Mouse (Mus musculus) stomach, embryonic 14.5 days (tissue): ENCODE measurements around the gene Disc1. TPM values are rescaled to one million over a fixed set of nuclear protein-coding genes. Genes with fewer than 3 reads are reported as not detected.
A peak's percentile ranks its signal among the peaks of the same experiment; 100 is the strongest.

Experiments
- ATAC-seq: fragments of 200-750 bp; cut with Nextera tagmentation; 2 replicates; pipeline ENCODE4 v1.8.0; 2017; ENCODE audit warnings: low read depth, moderate TSS enrichment; ENCODE audit not compliant: insufficient number of reproducible peaks, insufficient read depth, low FRiP score
- H3K27ac ChIP-seq: fragments of 300-500 bp; sonication (generic); 2 replicates; pipeline ENCODE4 v1.5.1; 2014; ENCODE audit warnings: mild to moderate bottlenecking, low read length, moderate library complexity, mixed read lengths
- H3K27me3 ChIP-seq: fragments of 300-500 bp; sonication (generic); 2 replicates; pipeline ENCODE4 v1.6.1; 2014; ENCODE audit warnings: low read length, control low read depth, mixed read lengths; ENCODE audit not compliant: control insufficient read depth, insufficient read depth
- H3K36me3 ChIP-seq: fragments of 300-500 bp; sonication (generic); 2 replicates; pipeline ENCODE4 v1.6.1; 2014; ENCODE audit warnings: mild to moderate bottlenecking, control low read depth, low read length, moderate library complexity, mixed read lengths; ENCODE audit not compliant: control insufficient read depth, insufficient read depth
- H3K4me1 ChIP-seq: fragments of 300-500 bp; sonication (generic); 2 replicates; pipeline ENCODE4 v1.6.1; 2014; ENCODE audit warnings: low read length, control low read depth, mixed read lengths; ENCODE audit not compliant: control insufficient read depth, insufficient read depth
- H3K4me2 ChIP-seq: fragments of 300-500 bp; sonication (generic); replicated peaks from 2 replicates; pipeline ENCODE4 v1.6.1; 2014; ENCODE audit warnings: low read depth, low read length, control low read depth
- H3K4me3 ChIP-seq: fragments of 300-500 bp; sonication (generic); 2 replicates; pipeline ENCODE4 v1.5.1; 2014; ENCODE audit warnings: low read depth, low read length, control low read depth
- H3K9ac ChIP-seq: fragments of 300-500 bp; sonication (generic); replicated peaks from 2 replicates; pipeline ENCODE4 v1.6.1; 2014; ENCODE audit warnings: low read depth, mild to moderate bottlenecking, control low read depth, low read length, moderate library complexity, mixed read lengths
- H3K9me3 ChIP-seq: fragments of 300-500 bp; sonication (generic); 2 replicates; pipeline ENCODE4 v1.6.1; 2016; ENCODE audit warnings: low read depth, low read length, control low read depth; ENCODE audit not compliant: control insufficient read depth
- WGBS: fragments of 180-500 bp; shearing (Covaris S2); extraction: QIAGEN DNeasy Blood & Tissue Kit; methylation state at CpG from one replicate; pipeline ENCODE4 v1.1.7; 2014; 5-methylcytosine and 5-hydroxymethylcytosine counted together
- microRNA-seq: library from miRNA; unstranded; fragments of <30 nt; microRNA quantifications from one replicate; pipeline ENCODE4, GENCODE M21; 2016
- polyA plus RNA-seq: library from polyadenylated mRNA; unstranded; fragments of >200 nt; fragmentation: Nextera tagmentation; extraction: Ambion mirVana; gene quantifications from 2 replicates; pipeline ENCODE4 v1.2.1, GENCODE M21; 2014

Gene Disc1
- polyA plus RNA-seq, 1 experiment from 2014 or later = 3.0 TPM

- Histone ChIP-seq H3K9ac (no peak overlapping the region), H3K27me3 (no peaks in the 10 kb centered on the region), H3K36me3 (no peaks in the 10 kb centered on the region), H3K4me2 (no peak overlapping the region), H3K4me1 (peaks cover 13% of the 10 kb centered on the region), H3K9me3 (no peaks in the 10 kb centered on the region), H3K4me3 (no peak overlapping the region), H3K27ac (peak overlapping the region; percentile 28; the same call in 1 of the 2 replicates)
- ATAC-seq = peak; percentile 42; the same call in 1 of the 2 replicates
- WGBS = 29% methylated on average over 8 of the region's 8 CpGs
These were observed 248.0 kb downstream of the Disc1 start for GRCm38 (mm10) chr8:125301931-125302361.

GRCm38 (mm10) chr8:125306665-125307064 is 252.7 kb downstream of the Disc1 start:
- Histone ChIP-seq H3K9me3 (no peaks in the 10 kb centered on the region), H3K27me3 (no peaks in the 10 kb centered on the region), H3K27ac (no peak overlapping the region), H3K4me2 (no peak overlapping the region), H3K36me3 (no peaks in the 10 kb centered on the region), H3K9ac (no peak overlapping the region), H3K4me3 (no peak overlapping the region), H3K4me1 (peaks cover 30% of the 10 kb centered on the region)
- WGBS = 56% methylated on average over 10 of the region's 10 CpGs
- no peak for ATAC-seq

- peaks cover 28% of the 10 kb centered on the region for H3K4me1 ChIP-seq
These were observed 256.0 kb downstream of the Disc1 start for GRCm38 (mm10) chr8:125309985-125310384.

More at GRCm38 (mm10) chr8:125309985-125310384, 256.0 kb downstream of the Disc1 start:
- H3K36me3 ChIP-seq = no peaks in the 10 kb centered on the region
- H3K4me3 ChIP-seq = no peak overlapping the region
- WGBS = 49% methylated on average over 14 of the region's 14 CpGs
- H3K9me3 ChIP-seq = no peaks in the 10 kb centered on the region
- H3K27me3 ChIP-seq = no peaks in the 10 kb centered on the region
- no peak overlapping the region for H3K9ac ChIP-seq
- ATAC-seq = no peak
- H3K27ac ChIP-seq = no peak overlapping the region
- H3K4me2 ChIP-seq = no peak overlapping the region

Small RNA genes within 50 kb of the gene (microRNA-seq; reads per million reads assigned to microRNA genes)
- gene Gm22197 = not detected

Other genes starting within 250 kb of the Disc1 start
- 92.8 and 98.0 TPM in 2 replicates for gene Gnpat, start 191.2 kb upstream of the Disc1 start, polyA plus RNA-seq
- 43.7 and 44.0 TPM in 2 replicates for gene 2810004N23Rik, start 191.1 kb upstream of the Disc1 start, polyA plus RNA-seq
- gene Exoc8, start 156.5 kb upstream of the Disc1 start, polyA plus RNA-seq = 7.8 and 8.9 TPM in 2 replicates
- gene Sprtn, start 156.3 kb upstream of the Disc1 start, polyA plus RNA-seq = 6.9 and 9.1 TPM in 2 replicates
- gene Egln1, start 104.9 kb upstream of the Disc1 start, polyA plus RNA-seq = 20.1 and 21.8 TPM in 2 replicates
- gene Tsnax, start 41.2 kb upstream of the Disc1 start, polyA plus RNA-seq = 128 and 132 TPM in 2 replicates